Mouse (Mus musculus): ENCODE results near the gene Lpcat3.

Gene Lpcat3

DNA sequence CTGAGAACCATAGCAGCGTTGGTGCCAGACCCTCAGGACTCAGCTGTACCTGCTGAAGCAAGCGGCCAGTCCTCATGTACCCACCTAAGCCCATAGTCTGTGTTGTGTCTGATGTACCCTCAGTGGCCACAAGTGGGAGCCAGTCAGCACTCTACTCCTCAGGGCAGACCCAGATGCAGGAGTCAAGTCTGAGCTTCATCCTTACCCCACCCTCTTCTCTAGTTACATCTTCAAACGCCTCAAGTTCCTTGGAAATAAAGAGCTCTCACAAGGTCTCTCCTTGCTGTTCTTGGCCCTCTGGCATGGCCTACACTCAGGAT lies 39.9 kb downstream of the Lpcat3 start:
- in situ Hi-C loops (cut with MboI; ENCODE audit: low sequenced_read_pairs): no loop called here

DNA sequence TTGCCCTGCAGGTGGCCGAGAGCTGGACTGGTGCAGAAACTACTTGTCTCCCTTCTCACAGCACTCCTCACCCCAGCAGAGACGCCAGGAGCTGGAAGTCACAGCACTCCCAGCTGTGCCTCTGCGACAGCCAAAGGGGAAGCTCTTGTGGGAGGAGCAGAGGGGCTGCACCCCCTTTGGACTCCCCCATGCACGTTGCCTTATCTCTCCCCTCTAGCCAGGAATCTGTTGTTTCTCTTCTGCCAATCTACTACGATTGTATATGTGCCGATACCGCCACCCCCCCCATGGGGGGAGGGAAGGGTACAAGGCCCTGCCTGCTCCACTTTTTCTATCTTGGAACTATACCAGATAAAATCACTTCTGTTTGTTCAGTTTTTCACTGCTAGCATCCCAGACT lies 41.0 kb downstream of the Lpcat3 start:
- in situ Hi-C loops (cut with MboI; ENCODE audit: low sequenced_read_pairs): no loop called here

DNA sequence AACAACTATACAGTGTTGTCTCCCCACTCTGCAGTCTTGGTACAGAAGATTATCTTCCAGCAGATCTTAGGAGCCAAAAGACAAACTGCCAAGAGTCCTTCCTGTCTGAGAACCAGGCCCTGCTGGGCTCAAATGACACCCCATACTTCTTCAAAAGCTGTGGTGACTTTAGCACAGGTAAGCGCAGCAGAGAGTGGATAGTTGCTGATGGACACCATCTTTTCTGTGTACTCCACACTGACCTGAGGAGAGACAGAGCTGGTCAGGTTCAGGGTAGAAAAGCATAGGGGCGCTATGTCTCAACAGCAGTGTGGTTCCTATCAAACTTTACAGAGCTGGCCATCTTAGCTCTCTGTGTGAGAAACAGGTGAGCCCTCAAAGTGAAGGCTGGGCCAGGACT lies 41.6 kb downstream of the Lpcat3 start:
- in situ Hi-C loops (cut with MboI; ENCODE audit: low sequenced_read_pairs): no loop called here

DNA sequence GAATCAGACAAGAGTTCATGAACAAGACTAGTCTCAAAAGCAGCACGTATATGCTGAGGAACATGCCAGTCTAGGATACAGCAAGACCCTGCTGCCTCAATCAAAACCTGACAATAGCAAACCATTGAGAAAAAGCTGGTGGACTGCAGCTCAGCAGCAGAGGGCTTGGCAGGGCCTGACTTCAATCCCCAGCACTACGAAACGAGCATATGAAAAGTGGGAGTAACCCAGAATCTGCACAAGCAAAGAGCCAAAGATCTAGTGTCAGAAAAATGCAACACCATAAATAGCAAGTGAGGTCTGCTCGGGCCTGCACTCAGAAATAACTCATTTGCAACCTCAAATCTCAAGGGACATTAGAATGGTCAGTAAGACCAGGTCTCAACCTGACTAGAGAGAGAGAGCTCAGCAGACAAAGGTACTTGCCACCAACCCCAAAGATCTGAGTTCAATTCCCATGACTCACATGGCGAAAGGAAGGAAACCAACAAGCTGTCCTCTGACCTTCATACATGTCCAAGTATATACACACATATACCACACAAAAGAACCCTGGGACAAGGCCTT lies 43.3 kb downstream of the Lpcat3 start:
- in situ Hi-C loops (cut with MboI; ENCODE audit: low sequenced_read_pairs): no loop called here

DNA sequence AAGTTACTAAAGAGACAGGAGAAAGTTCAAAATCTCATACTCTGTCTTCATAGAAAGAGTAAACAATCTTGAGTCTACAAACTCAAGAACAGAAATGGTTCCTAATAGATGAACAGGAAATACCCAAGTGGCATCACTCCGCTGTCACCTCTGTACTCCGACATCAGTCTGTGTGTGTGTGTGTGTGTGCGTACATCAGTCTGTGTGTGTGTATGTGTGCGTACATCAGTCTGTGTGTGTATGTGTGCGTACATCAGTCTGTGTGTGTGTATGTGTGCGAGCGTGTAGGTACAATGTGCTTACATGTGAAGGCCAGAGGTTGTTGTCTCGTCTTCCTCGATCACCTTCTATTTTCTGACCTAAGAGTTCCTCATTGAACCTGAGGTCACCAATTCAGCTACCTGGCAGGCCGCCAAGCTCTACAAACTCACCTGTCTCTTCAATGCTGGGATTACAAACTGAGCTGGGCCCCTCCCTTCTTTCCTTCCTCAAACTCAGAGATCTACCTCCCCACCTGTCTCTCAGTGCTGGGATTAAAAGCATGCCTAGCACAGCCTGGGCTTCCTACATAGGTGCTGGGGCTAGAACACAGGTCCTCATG lies 45.6 kb downstream of the Lpcat3 start:
- in situ Hi-C loops (cut with MboI; ENCODE audit: low sequenced_read_pairs): no loop called here

DNA sequence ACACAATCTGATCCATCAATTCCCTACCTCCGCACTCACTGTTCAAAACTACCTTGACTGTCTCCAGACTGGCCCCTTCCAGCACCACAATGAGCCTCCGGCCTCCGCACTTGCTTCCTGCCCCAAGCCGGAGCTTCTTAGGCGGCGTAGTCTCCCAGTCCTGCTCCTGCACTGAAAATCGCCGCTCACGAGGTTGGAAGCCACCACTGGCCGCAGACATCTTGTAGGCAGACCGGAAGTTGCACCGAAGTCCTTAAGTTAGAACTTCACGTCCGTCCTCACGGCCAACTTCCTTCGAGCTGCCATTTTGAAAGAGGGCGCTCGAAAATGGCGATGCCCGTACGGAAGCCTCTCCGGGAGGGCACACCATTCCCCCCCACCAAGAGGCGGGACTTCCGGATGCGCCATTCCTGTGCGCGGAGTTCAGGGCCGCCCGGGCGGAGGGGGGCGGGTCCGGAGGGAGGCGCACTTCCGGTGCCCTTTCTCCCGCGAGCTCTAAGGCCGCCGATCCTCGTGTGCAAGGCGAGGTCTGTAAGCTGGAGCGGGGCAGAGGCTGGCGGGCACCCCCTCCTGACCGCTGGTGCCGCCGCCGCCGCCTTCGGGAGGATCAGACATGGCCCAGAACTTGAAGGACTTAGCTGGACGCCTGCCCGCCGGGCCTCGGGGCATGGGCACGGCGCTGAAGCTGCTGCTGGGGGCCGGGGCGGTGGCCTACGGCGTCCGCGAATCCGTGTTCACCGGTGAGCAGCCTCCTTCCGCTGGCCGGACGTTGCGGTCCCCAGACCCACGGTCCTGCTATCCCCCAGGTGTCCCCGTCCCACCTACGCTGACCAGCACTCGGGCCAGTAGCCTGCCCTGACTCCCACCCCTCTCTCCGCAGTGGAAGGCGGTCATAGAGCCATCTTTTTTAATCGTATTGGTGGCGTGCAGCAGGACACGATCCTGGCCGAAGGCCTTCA lies 49.3 kb downstream of the Lpcat3 start, which contains the start of the genes Emg1 and Phb2:
Emg1 (minus strand) TSS at position 355 of the 959 bp plus-strand sequence.
Phb2 (plus strand) TSS at position 513 of the 959 bp plus-strand sequence.
- in situ Hi-C loops (cut with MboI; ENCODE audit: low sequenced_read_pairs): no loop called here

DNA sequence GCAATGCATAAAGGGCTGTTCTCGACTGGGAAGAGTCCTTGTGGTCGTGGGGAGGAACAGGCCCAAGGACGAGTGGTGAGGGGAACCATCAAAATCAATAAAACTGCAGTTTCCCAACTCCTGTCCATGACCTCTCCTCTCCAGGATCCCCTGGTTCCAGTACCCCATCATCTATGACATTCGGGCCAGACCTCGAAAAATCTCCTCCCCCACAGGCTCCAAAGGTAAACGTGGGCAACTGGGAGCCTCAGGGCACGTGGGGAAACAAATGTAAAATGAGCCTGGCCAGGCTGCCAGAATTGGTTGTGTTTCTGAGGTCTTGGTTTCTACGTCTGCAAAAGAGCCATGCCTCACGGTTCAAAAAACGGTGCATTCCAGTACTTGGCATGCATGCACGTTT lies 50.1 kb downstream of the Lpcat3 start:
- in situ Hi-C loops (cut with MboI; ENCODE audit: low sequenced_read_pairs): no loop called here

DNA sequence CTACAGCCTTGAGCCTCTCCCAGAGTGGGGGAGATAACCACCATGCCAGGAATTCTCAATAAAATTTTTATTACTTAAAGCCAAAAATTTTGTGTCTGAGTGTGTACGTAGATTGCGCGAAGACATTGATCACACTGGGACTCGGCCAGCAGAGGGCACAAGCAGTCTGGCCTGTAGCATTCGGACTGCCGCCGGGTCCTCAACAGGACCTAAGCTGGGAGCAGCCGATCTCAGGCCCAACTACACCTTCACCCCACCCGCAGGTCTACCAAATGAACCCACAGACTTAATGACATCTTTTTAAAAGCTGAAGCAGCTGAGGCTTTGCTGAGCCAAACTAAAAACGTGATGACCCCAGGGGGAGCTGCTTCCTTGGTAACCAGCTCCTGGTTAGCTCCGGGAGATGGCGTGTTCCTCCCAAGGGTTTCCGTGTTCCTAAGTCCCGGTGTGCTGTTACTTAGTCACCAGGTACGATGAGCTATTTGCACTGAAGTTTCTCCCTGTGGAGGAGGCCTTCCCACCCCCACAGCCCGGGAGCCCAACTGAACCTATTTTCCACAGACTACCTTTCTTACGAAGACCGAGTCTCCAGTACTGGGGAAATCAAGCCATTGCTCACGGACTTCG lies 54.1 kb downstream of the Lpcat3 start:
- in situ Hi-C loops (cut with MboI; ENCODE audit: low sequenced_read_pairs): no loop called here

DNA sequence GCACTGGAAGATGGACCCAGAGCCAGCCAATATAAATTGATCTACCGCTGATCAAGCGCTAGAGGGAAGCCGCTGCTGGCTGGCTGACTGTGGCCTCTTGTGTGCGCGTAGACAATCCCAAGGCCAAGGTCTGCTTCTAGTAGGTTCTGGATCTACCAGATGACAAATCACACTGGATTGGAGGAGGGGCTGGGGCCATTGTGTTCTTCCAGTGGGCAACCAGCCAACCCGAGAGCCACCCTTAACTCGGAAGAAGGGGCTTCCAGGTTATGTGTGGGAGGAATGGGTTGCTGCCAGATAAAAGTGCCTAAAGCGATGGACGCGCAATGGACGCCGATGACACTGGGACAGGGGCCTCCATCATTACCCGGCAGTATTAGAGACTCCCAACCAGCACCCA lies 55.1 kb downstream of the Lpcat3 start:
- in situ Hi-C loops (cut with MboI; ENCODE audit: low sequenced_read_pairs): no loop called here

DNA sequence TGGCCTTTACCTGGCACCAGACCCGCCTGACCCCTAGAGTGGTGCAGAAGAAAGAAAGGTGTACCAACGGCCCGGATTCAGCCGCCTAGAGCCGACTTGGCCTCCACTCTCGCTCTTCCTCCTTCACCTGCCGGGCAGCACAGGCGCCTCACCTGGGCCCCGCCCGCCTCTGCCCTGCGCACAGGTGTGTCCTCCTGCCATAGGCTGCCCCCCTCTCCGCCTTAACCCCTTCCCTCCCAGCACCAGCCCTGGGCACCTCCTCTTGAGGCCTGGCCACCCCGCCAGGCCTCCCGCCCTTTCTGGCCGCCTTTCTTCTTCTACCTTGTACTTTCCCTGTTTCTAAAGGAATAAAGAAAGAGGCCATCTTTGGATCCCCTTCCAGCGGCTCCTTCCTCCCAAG lies 55.9 kb downstream of the Lpcat3 start:
- in situ Hi-C loops (cut with MboI; ENCODE audit: low sequenced_read_pairs): no loop called here

DNA sequence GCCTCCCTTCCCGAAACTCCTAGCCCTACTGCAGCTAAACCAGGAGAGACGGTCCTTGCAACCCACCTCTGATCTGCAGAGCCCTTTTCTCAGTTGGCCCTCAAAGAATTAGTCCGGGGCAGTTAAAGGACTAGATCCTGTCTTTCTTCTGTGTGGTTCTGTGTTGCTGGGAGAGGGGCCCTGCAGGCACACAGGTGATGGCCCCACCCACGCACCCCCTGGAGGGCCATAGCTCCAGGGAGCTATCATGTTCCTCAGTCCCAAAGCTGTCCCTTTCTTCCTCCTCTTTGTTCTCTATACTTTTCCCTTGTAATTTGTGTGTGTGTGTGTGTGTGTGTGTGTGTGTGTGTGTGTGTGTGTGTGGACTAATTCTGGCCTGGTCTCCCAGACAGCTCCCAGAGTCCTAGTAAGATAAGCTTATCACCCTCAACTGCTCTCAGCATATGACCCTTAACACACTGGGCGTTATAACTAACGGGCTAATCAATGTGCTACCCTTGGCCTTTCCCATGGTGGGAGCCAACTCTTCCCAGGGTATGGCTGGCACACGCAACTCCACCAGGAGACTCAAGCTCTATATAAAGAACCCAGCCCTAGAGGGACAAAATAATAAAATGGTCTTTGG lies 56.6 kb downstream of the Lpcat3 start:
- in situ Hi-C loops (cut with MboI; ENCODE audit: low sequenced_read_pairs): no loop called here

DNA sequence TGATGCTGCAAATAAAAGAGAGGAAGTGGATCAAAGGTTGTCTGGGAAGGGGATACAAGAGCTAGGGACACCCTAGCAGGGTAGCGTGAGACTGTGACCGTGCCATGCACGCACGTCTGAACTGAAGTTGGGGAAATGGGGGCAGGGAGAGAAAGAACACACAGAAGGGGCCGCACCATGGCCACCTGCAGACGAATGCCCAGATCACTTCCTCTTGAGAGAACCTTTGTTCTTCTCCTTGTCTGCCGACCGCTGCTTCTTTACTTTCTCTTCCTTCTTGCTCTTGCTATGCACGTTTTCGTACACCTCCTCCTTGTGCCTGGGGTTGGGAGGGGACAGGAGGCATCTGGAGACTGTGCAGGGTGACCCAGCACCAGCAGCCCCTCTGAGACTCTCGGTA lies 58.1 kb downstream of the Lpcat3 start:
- in situ Hi-C loops (cut with MboI; ENCODE audit: low sequenced_read_pairs): no loop called here

DNA sequence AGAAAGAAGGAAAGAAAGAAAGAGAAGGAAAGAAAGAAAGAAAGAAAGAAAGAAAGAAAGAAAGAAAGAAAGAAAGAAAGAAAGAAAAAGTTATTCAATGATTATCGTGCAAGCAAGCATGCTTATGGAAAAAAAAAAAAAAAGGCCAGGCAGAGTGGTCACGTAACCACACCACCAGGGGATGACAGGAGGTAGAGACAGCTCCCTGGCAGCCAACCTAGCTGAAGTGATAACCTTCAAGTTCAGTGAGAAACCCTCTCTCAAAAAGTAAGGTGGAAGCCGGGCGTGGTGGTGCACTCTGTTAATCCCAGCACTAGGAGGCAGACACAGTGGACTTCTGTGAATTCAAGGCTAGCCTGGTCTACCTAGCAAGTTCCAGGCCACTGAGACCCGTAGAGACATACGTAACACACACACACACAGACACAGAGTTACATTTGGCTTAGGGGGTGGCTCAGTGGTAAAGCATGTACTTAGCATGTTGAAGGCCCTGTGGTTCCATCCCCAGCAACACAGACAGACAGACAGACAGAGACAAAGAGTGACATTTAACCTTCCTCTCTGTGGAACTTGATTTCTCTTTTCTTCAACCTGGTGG lies 60.1 kb downstream of the Lpcat3 start:
- in situ Hi-C loops (cut with MboI; ENCODE audit: low sequenced_read_pairs): no loop called here

DNA sequence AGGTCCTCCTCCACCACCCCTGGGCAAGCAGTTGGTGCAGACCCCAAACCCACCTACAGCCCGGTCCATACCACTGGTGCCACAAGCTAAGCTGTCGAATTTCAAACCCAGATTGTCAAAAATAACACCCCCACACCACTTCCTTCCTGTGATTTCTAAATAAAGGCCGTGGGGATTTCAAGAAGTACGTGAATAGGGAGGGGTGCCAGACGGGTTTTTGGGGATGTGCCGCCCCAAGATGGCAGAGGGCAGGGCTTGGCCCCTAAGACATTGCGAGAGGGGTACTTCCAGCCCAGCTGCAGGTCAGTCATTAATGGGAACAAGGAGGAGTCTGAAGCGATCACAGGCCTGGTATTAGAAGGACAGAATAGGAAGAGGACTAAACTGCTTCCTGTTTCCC lies 60.7 kb downstream of the Lpcat3 start:
- in situ Hi-C loops (cut with MboI; ENCODE audit: low sequenced_read_pairs): no loop called here

DNA sequence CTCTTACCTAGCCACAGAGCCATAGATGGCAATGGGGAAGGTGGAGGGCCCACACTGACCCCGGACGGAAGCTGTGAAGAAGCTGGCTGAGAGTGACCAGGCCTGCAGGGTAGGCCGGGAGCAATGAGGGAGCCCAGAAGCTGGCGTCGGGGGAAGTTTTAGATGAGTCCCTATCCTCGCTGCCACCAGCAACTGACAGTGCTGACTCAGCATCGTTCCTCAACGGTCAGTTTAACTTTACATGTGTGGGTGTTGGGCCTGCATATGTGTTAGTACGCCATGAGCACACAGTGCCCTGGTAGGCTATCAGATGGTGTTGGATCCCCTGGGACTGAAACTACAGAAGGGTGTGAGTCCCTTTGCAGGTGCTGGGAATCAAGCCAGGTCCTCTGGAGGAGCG lies 61.6 kb downstream of the Lpcat3 start:
- in situ Hi-C loops (cut with MboI; ENCODE audit: low sequenced_read_pairs): no loop called here

DNA sequence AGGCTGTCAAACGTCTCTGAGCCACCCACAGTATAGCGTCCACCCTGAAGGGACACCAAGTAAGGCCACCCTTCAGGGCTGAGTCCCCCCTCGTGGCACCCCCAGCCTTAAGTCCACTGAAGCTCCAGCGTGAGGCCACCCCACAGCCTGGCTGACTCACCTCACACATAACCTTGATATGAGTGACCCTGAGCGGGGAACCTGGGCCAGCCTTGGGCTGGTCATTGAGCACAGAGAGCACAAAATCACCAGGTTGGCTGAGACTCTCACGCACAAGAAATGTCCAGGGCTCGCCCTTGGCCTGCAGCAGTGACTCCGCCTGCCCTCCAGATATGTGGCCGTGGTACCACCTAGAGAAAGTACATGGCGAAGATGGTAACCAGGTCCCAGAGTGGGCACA lies 65.8 kb downstream of the Lpcat3 start:
- in situ Hi-C loops (cut with MboI; ENCODE audit: low sequenced_read_pairs): no loop called here

DNA sequence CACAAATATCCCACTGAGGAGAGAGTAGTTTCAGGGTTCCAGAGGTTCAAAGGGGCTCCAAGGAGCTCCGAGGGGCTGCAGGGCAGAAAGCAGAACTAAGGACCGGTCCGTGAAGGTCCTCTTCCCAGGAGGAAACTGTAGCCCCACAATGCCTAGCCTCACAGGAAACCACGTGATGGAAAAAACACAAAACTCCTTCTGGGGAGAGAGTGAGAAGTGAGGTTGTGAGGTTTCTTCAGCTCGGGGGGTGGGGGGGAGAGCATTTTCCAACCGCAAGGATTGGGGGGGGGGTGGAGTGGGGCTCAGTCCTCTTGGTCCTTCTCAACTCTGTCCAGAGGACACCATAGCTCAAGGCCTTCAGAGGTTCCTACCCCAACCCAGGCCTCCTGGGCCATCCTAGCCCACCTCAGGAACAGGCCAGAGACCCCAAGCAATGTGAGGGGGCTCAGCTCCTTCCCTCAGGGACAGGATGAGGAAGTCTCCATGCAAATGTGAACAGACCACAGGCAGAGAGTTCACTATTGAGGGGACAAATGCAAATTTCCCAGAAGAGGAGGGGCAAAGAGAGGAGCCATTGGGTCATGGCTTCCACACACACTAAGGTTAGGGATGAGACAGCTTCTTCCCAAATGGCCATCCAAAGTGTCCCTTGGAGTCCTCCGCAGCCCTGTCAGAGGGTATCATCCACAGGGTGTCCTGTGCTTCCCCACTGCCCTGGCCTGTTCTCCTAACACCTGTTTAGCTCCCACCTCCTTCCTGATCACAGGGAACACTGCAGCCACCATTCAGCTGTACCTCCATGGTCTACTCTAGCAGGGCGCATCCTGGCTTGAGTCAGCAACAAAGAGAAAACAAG lies 67.3 kb downstream of the Lpcat3 start:
- in situ Hi-C loops (cut with MboI; ENCODE audit: low sequenced_read_pairs): no loop called here

DNA sequence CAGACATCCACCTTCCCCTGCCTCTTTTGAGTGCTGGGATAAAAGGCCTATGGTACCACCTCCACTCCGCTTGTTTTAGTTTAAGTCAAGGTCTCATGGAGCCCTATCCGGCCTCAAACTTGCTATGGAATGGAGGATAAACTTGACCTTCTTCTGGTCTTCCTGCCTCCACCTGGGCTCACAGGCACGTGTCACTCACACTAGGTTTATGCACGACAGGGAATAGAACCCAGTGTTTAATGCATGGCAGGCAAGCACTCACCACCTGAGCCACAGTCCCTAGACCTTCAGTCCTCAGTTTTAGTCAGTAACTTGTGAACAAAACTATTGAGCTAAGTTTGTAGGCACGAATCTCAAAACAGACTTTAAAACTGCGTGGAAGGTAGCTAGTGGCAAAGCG lies 68.2 kb downstream of the Lpcat3 start:
- in situ Hi-C loops (cut with MboI; ENCODE audit: low sequenced_read_pairs): no loop called here

DNA sequence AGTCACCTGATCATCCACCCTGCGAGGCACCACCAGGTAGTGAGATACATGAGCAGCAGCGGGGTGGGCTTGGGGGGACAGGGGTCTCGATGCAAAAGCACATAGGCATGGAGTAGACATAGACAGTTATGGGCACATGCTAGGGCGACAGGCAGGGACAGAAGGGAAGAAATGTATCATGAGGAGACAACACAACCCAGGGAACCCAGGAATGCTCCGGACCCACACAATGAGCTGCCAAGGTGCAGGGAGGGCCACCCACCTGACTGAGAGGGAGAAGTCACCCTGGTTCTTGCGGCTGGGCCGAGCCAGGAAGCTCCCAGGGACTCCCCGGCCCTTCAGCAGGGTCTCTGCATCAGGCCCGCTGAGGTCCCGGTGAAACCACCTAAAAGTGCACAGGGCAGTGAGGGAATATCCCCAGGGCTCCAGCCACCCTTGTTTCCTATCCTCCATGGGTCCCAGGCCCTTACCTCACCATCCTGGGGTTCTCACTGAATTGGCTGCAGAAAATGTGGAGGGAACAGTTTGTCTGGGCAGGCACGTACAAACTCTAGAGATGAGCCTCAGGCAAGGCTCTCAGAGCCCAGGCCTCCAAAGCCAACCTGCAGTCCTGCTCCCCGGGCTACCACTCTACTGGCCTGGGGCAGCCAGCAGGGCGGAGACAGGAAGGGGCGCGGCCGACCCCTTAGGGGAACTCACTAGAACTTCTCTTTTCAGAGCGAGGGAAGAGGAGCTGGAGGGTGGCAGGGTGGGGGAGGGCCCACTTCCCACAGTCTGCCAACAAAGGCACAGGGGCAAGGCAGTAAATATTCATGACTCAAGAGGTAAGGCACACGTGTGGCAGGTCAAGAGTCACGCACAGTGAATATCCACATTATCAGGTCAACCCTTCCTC lies 69.9 kb downstream of the Lpcat3 start:
- in situ Hi-C loops (cut with MboI; ENCODE audit: low sequenced_read_pairs): no loop called here
